Mouse (Mus musculus) kidney, embryonic 16.5 days (tissue): ENCODE measurements around the gene Prkch. TPM values are rescaled to one million over a fixed set of nuclear protein-coding genes. Genes with fewer than 3 reads are reported as not detected.
"Not testable (repeated sequence)": the region's sequence is repeated elsewhere in the genome, so short reads cannot be mapped to it uniquely, and the experiment has no call there.

ENCODE experiments used
- ATAC-seq: fragments of 200-750 bp; cut with Nextera tagmentation; 2 replicates; pipeline ENCODE4 v1.8.0; 2017; ENCODE audit warnings: moderate TSS enrichment; ENCODE audit not compliant: low FRiP score, low TSS enrichment
- H3K27ac ChIP-seq: fragments of 300-500 bp; sonication (generic); 2 replicates; pipeline ENCODE4 v1.5.1; 2014; ENCODE audit warnings: low read length
- H3K27me3 ChIP-seq: fragments of 300-500 bp; sonication (generic); 2 replicates; pipeline ENCODE4 v1.6.1; 2014; ENCODE audit warnings: low read length, control low read depth, mixed read lengths; ENCODE audit not compliant: insufficient read depth
- H3K36me3 ChIP-seq: fragments of 300-500 bp; sonication (generic); 2 replicates; pipeline ENCODE4 v1.6.1; 2014; ENCODE audit warnings: low read length, control low read depth, mixed read lengths; ENCODE audit not compliant: insufficient read depth
- H3K4me1 ChIP-seq: fragments of 300-500 bp; sonication (generic); 2 replicates; pipeline ENCODE4 v1.6.1; 2014; ENCODE audit warnings: low read length, control low read depth, mixed read lengths; ENCODE audit not compliant: insufficient read depth
- H3K4me2 ChIP-seq: fragments of 300-500 bp; sonication (generic); replicated peaks from 2 replicates; pipeline ENCODE4 v1.6.1; 2014; ENCODE audit warnings: low read depth, low read length
- H3K4me3 ChIP-seq: fragments of 300-500 bp; sonication (generic); 2 replicates; pipeline ENCODE4 v1.5.1; 2014; ENCODE audit warnings: mild to moderate bottlenecking, low read length
- H3K9ac ChIP-seq: fragments of 300-500 bp; sonication (generic); replicated peaks from 2 replicates; pipeline ENCODE4 v1.6.1; 2014; ENCODE audit warnings: low read length
- H3K9me3 ChIP-seq: fragments of 300-500 bp; sonication (generic); 2 replicates; pipeline ENCODE4 v1.6.1; 2016; ENCODE audit warnings: low read length, control low read depth
- WGBS: fragments of 180-500 bp; shearing (Covaris S2); extraction: QIAGEN DNeasy Blood & Tissue Kit; methylation state at CpG from one replicate; pipeline ENCODE4 v1.1.7; 2014; 5-methylcytosine and 5-hydroxymethylcytosine counted together
- polyA plus RNA-seq: library from polyadenylated mRNA; unstranded; fragments of >200 nt; fragmentation: Nextera tagmentation; extraction: Ambion mirVana; gene quantifications from 2 replicates; pipeline ENCODE4 v1.2.1, GENCODE M21; 2015

The Prkch gene
- polyA plus RNA-seq, 1 experiment from 2014 or later, result 9.8 TPM

- no peak overlapping the region for H3K27ac ChIP-seq
These were observed 37.0 kb upstream of the Prkch start for GRCm38 (mm10) chr12:73547646-73548045.

DNA sequence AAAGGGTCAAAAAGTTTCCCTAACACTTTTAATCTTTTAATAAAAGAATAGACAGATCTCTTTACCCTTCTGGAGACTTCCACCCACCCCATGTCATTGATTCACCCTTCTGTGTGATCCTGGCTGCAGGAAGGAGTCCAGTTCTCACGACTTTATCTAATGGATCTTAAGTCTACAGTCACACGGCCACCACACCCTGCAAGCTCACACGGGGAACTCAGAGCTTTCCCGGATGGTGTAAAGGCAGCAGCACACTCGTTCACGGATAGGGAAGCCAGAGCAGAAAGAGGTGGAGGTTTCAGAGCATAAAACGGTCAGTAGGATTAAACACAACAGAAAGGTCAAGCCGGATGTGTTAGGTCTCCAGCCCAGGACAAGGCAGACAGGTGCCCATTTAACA is 36.3 kb upstream of the Prkch start:
- WGBS, result 62% methylated on average over 8 of the region's 8 CpGs
- no peak for ATAC-seq
- H3K4me1 ChIP-seq, result peaks cover 15% of the 10 kb centered on the region
- no peak overlapping the region for H3K27ac ChIP-seq
- H3K9ac ChIP-seq, result no peak overlapping the region
- H3K36me3 ChIP-seq, result no peaks in the 10 kb centered on the region
- H3K4me2 ChIP-seq, result no peak overlapping the region
- peaks cover 74% of the 10 kb centered on the region for H3K27me3 ChIP-seq
- no peaks in the 10 kb centered on the region for H3K9me3 ChIP-seq
- no peak overlapping the region for H3K4me3 ChIP-seq

More at GRCm38 (mm10) chr12:73547646-73548045, 37.0 kb upstream of the Prkch start:
- 39% methylated on average over 10 of the region's 10 CpGs for WGBS
- Histone ChIP-seq H3K9me3 (no peaks in the 10 kb centered on the region), H3K36me3 (no peaks in the 10 kb centered on the region), H3K4me2 (no peak overlapping the region), H3K9ac (no peak overlapping the region), H3K27me3 (peaks cover 78% of the 10 kb centered on the region), H3K4me1 (peaks cover 15% of the 10 kb centered on the region), H3K4me3 (no peak overlapping the region)
- ATAC-seq, result no peak

DNA sequence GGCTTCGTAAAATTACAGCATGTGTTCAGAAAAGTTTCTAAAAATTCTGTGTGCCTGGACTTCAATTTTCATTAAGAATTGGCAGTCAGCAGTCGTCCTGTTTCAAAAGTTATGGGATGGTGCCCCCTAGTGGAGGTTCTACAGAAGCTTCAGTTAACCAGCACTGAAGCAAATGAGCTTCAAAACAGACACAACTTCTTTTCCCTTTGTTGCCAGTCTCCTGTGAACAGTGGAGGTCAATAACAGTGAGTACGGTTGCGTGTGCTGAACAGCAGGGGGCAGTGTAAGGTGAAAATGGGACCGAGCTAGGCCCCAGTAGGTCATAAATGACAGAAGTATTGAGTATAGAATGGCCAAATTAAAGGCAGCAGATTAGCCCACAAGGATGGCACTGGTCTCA is 30.4 kb upstream of the Prkch start:
- no peak overlapping the region for H3K27ac ChIP-seq
- peak; percentile 76 for ATAC-seq
- WGBS, result 4% methylated on average over 5 of the region's 5 CpGs
- H3K36me3 ChIP-seq, result no peaks in the 10 kb centered on the region
- H3K27me3 ChIP-seq, result peaks cover 19% of the 10 kb centered on the region
- no peak overlapping the region for H3K4me3 ChIP-seq
- H3K4me2 ChIP-seq, result no peak overlapping the region
- H3K9ac ChIP-seq, result no peak overlapping the region
- H3K4me1 ChIP-seq, result no peaks in the 10 kb centered on the region
- no peaks in the 10 kb centered on the region for H3K9me3 ChIP-seq

GRCm38 (mm10) chr12:73558525-73559195 is 25.9 kb upstream of the Prkch start:
- WGBS, result 95% methylated on average over 20 of the region's 20 CpGs
- peaks cover 4% of the 10 kb centered on the region; the same call in 1 of the 2 replicates for H3K9me3 ChIP-seq
- ATAC-seq, result no peak

DNA sequence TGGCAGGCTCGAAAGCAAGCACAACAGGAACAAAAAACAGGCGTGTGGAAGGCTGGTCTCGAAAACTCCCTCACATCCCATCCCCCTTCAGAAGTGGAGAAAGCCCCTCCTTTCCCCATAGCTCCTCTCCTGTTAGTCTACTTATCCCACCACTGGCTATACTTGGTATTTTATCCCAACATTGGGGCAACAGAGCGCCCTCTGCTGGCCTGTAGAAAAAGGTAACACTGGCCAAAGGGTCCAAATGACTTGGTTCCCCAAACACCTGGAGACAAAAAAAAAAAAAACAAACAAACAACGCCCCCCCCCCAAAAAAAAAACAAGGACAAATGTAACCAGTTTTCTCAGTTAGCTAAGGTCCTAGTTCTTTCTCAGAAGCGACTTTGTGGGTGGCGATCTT is 24.5 kb upstream of the Prkch start:
- no peaks in the 10 kb centered on the region for H3K36me3 ChIP-seq
- 48% methylated on average over 7 of the region's 7 CpGs for WGBS
- peaks cover 1% of the 10 kb centered on the region; the same call in 1 of the 2 replicates for H3K4me1 ChIP-seq
- H3K27me3 ChIP-seq, result no peaks in the 10 kb centered on the region
- no peak overlapping the region for H3K4me2 ChIP-seq
- H3K27ac ChIP-seq, result no peak overlapping the region
- H3K9ac ChIP-seq, result no peak overlapping the region
- no peak overlapping the region for H3K4me3 ChIP-seq
- peaks cover 4% of the 10 kb centered on the region; the same call in 1 of the 2 replicates for H3K9me3 ChIP-seq
- no peak for ATAC-seq

More at GRCm38 (mm10) chr12:73558525-73559195, 25.9 kb upstream of the Prkch start:
- Histone ChIP-seq H3K27me3 (no peaks in the 10 kb centered on the region), H3K36me3 (no peaks in the 10 kb centered on the region), H3K4me3 (no peak overlapping the region), H3K27ac (no peak overlapping the region), H3K9ac (no peak overlapping the region), H3K4me1 (no peaks in the 10 kb centered on the region), H3K4me2 (no peak overlapping the region)

DNA sequence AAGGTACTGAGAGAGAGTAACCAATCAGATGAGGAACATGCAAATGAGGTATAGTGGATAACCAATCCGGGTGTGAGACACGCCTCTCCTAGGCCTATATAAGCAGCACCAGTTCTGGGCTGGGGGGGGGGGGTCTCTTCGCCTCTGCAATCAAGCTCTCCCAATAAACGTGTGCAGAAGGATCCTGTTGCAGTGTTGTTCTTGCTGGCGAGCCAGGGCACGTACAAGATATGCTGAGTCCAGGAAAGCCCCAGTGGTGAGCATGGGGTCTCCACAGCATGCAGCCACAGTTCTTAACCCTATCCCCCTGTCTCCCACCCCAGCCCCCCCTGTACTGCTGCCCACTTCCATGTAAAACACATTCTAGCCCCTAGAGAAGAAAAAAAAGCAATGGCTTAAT is 21.5 kb upstream of the Prkch start:
- H3K4me3 ChIP-seq, H3K27ac ChIP-seq, ATAC-seq, H3K36me3 ChIP-seq, H3K4me2 ChIP-seq, H3K9ac ChIP-seq, H3K9me3 ChIP-seq, H3K27me3 ChIP-seq, H3K4me1 ChIP-seq: not testable (repeated sequence)
- 71% methylated on average over 6 of the region's 6 CpGs for WGBS

- Histone ChIP-seq H3K27ac (no peak overlapping the region), H3K4me2 (no peak overlapping the region), H3K9ac (no peak overlapping the region), H3K27me3 (no peaks in the 10 kb centered on the region), H3K9me3 (peaks cover 4% of the 10 kb centered on the region; the same call in 1 of the 2 replicates), H3K36me3 (no peaks in the 10 kb centered on the region), H3K4me1 (peaks cover 7% of the 10 kb centered on the region; the same call in 1 of the 2 replicates), H3K4me3 (no peak overlapping the region)
- ATAC-seq, result no peak
- WGBS, result 18% methylated on average over 10 of the region's 10 CpGs
These were observed 20.4 kb upstream of the Prkch start for GRCm38 (mm10) chr12:73564176-73564575.

GRCm38 (mm10) chr12:73564795-73565619 is 19.6 kb upstream of the Prkch start:
- no peak for ATAC-seq
- Histone ChIP-seq H3K27me3 (no peaks in the 10 kb centered on the region), H3K4me3 (peak overlapping the region; percentile 39), H3K9me3 (peaks cover 4% of the 10 kb centered on the region; the same call in 1 of the 2 replicates), H3K27ac (no peak overlapping the region), H3K4me2 (peak overlapping the region; percentile 62), H3K36me3 (no peaks in the 10 kb centered on the region), H3K4me1 (peaks cover 7% of the 10 kb centered on the region; the same call in 1 of the 2 replicates), H3K9ac (peak overlapping the region; percentile 36)
- WGBS, result 17% methylated on average over 21 of the region's 21 CpGs

- no peaks in the 10 kb centered on the region for H3K27me3 ChIP-seq
- H3K9me3 ChIP-seq, result peaks cover 4% of the 10 kb centered on the region; the same call in 1 of the 2 replicates
- no peaks in the 10 kb centered on the region for H3K36me3 ChIP-seq
- peak; percentile 35; the same call in 1 of the 2 replicates for ATAC-seq
- H3K4me2 ChIP-seq, result peak overlapping the region; percentile 62
- H3K4me1 ChIP-seq, result peaks cover 7% of the 10 kb centered on the region; the same call in 1 of the 2 replicates
- H3K9ac ChIP-seq, result peak overlapping the region; percentile 36; the same call in 1 of the 2 replicates
- WGBS, result 59% methylated on average over 11 of the region's 11 CpGs
- H3K27ac ChIP-seq, result no peak overlapping the region
- peak overlapping the region; percentile 39; the same call in 1 of the 2 replicates for H3K4me3 ChIP-seq
These were observed 19.0 kb upstream of the Prkch start for GRCm38 (mm10) chr12:73565620-73565969.
